16 mouse cellular contexts compared by ENCODE assay signal in genomic region chr3:28061155-28061554, GRCm38 (mm10).
"Had no signal": no experiment of that assay in that cellular context is flagged by ENCODE, and none has a peak within 500 bp of the region (broad histone marks: within the 10 kb centered on the region; RNA-seq: fewer than 3 reads in every experiment).

No protein-coding gene starts in this region.

- H3K4me2 ChIP-seq: neural tube, embryonic 12.5 days; neural tube, embryonic 13.5 days; neural tube, embryonic 15.5 days; stomach, embryonic 15.5 days had no signal

- DNase-seq: right cerebral cortex, adult 18-20 months; right cerebral cortex, postnatal 14 days; right cerebral cortex, postnatal 25 days; right cerebral cortex, postnatal 4 days; spleen, adult 18-20 months; thymus, adult 18-20 months; thymus, adult 2 months; thymus, postnatal 14 days; thymus, postnatal 25 days; thymus, postnatal 36 days; thymus, postnatal 4 days had no signal

- H3K27me3 ChIP-seq: neural tube, embryonic 12.5 days; neural tube, embryonic 13.5 days; neural tube, embryonic 15.5 days; stomach, embryonic 15.5 days had no signal

- H3K4me3 ChIP-seq: neural tube, embryonic 12.5 days; neural tube, embryonic 13.5 days; neural tube, embryonic 15.5 days; stomach, embryonic 15.5 days had no signal

- H3K27ac ChIP-seq: neural tube, embryonic 12.5 days; neural tube, embryonic 13.5 days; neural tube, embryonic 15.5 days; stomach, embryonic 15.5 days; stomach, postnatal 0 days had no signal

- H3K36me3 ChIP-seq: neural tube, embryonic 12.5 days; neural tube, embryonic 13.5 days; neural tube, embryonic 15.5 days; stomach, embryonic 15.5 days had no signal

- H3K9me3 ChIP-seq: neural tube, embryonic 12.5 days; neural tube, embryonic 13.5 days; neural tube, embryonic 15.5 days; stomach, embryonic 15.5 days had no signal

- H3K4me1 ChIP-seq: neural tube, embryonic 12.5 days; neural tube, embryonic 13.5 days; neural tube, embryonic 15.5 days; stomach, embryonic 15.5 days had no signal

- H3K9ac ChIP-seq: neural tube, embryonic 12.5 days; neural tube, embryonic 13.5 days; neural tube, embryonic 15.5 days; stomach, embryonic 15.5 days had no signal
